Mouse (Mus musculus) olfactory bulb, adult 2 months (tissue): ENCODE data around the gene Krt83.

Source experiments
- CTCF ChIP-seq: fragments of 200-500 bp; IDR thresholded peaks from 2 replicates; pipeline ENCODE4 v1.5.1; 2012; ENCODE audit warnings: low read depth, mild to moderate bottlenecking, low read length, moderate library complexity; ENCODE audit not compliant: insufficient read depth
- POLR2A ChIP-seq: fragments of 200-500 bp; IDR thresholded peaks from 2 replicates; pipeline ENCODE4 v1.6.1; 2012; ENCODE audit warnings: mild to moderate bottlenecking, low read depth, low read length, moderate library complexity; ENCODE audit not compliant: insufficient read depth

DNA sequence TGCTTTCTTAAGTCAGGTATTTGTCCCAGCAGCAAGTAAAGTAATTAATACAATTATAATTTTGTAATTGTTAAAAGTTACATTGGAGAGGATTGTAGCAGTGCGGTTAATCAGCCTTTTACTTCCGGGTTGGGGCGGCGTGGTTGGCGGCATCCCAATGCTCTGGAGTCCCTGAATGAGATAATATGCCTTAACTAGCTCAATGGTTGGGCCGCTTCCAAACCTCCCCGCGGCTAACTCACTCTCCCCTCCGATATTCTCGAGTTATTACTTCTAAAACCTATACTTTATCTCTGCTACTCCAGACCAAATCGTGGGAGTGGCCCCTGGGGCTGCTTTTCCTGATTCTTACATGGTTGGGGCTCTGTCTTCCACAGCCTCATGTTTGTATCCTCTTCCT, 44.7 kb downstream of the Krt83 start:
- TF ChIP-seq CTCF (no peak), POLR2A (no peak)
